Mouse (Mus musculus): ENCODE measurements around the gene Ddx47.

- no peak for TF ChIP-seq POLR2A (IDR thresholded peaks at IDR 0.05; ENCODE audit: control insufficient read depth, extremely low read depth, insufficient read depth, low read length, poor library complexity)
- no peak for TF ChIP-seq CTCF (IDR thresholded peaks at IDR 0.05; ENCODE audit: borderline replicate concordance, control insufficient read depth, extremely low read depth, insufficient read depth, low read length, poor library complexity)
Measured at GRCm38 (mm10) chr6:134972096-134972495, 39.3 kb upstream of the Ddx47 start.

Measured in thymus, adult 2 months (tissue).